Mouse (Mus musculus): ENCODE measurements around the gene Slc3a2.
A peak's percentile ranks its signal among the peaks of the same experiment; 100 is the strongest.
"Not testable (repeated sequence)": the region's sequence is repeated elsewhere in the genome, so short reads cannot be mapped to it uniquely, and the experiment has no call there.

The Slc3a2 gene

DNA sequence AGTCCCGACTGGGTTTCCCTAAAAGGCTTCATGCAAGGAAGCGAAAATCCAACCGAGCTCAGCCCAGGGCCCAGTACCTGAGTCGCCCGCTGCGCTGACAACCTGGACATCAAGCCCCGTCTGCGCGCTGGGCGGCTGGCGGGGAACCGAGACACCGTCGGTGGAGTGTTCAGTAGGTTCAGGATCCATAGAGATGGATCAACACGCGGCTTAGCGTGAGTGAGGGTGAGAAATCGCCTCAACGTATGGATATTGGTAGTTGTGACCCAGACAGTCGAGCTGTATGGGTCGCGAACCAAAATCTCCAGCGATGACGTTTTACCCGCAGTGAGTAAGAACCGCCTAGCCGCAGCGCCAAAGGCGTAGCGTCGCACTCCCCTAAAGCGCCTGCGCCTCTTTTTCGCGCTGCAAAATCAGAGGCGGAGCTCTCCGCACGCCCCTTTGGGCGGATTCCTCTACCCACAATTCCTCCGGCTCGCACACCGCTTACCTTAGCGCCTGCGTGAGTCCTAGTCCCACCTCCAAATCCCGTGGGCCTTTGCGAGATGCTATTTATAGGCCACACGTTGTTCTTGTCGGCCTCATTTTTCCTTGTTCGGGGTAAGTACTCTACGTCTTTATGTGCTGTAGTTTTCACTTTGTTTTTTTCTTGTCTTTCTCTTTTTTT, at the start of gene Slc3a2:
Gene Slc3a2 (minus strand): TSS at position 463 of the 667 bp plus-strand sequence.
- DNase-seq (ENCODE audit: low spot score): peak; percentile 94

DNA sequence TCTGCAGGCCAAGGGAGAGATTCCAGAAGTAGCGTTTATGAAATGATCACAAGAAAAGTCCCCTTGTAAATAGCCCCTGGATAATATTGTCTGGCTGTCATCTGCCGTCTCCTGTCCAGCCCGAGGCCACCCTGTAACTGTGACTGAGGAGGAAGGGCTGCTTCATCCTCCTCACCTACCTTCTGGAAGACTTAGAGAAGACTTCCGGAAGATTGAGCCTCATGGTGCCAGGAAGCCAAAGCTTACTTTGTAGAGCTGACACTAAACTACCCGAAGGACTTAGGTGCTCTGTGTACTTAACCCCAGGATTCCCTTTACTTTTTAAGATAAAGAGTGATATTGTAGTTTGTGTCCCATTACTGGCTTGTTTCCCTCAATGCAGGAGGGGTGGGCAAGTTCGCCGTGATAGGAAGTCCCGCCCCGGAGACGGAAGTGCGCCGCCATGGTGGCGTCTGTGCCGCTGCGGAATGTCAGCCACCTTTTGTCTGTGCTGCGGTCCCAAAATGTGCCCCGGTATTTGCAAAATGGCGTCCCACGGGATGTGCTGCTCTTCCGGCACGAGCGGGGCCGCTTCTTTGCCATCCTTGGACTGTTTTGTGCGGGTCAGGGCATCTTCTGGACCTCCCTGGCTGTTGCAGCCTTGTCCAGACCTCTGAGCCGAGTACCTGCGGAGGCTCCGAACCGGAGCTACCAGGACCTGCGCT, 47.5 kb upstream of the Slc3a2 start, which contains the start of gene Tmem223:
Gene Tmem223 (plus strand): TSS at position 430 of the 704 bp plus-strand sequence.
- DNase-seq (ENCODE audit: low spot score): peak; percentile 56

DNA sequence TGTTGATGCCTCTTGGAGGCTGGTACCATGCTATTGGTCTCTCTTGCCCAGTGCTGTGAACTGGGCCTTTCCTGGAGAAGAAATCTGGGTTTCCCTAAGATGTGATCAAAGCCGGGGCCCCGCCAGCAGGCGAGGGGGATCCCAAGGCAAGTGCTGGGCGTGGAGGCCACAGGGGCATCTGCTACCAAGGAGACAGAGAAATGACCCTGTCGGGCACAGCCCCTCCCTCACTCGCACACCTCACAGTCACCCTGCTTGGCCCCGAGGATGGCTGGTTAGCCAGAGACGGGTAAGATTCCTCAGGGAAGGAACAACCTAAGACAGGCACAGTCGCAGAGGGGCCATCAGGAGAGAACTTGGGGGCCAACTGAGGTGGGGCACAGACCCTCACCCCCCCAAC, 42.4 kb upstream of the Slc3a2 start:
- DNase-seq (ENCODE audit: low spot score): no peak

DNA sequence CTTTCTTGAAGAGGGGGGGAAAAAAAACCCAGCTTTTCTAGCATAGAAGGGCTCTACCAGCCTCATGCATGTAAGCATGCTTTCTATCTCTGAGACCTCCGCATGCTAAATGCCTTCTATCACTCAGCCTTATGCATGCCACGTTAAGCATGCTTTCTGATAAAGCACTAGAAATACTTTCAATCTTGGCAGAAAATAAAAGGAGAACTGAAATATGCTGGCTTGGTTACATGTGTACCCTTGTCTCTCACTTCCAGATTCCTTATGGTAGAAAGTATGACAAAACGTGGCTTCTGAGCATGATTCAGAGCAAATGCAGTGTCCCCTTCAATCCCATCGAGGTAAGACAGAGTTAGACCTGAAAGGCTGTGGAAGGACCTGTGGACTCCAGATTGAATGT, 40.1 kb upstream of the Slc3a2 start:
- no peak for DNase-seq (ENCODE audit: low spot score)

DNA sequence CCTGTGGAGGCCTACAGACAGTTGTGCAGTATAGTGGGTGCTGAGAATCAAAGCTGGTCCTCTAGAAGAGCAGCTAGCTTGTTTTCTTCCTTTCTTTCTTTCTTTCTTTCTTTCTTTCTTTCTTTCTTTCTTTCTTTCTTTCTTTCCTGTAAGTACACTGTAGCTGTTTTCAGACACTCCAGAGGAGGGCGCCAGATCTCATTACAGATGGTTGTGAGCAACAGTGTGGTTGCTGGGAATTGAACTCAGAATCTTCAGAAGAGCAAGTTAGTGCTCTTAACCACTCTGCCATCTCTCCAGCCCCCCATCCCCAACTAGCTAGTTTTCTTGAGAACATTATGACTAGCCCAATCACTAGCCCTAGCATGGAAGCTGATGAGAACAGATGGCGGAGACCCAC, 37.6 kb upstream of the Slc3a2 start:
- DNase-seq (ENCODE audit: low spot score): no peak

DNA sequence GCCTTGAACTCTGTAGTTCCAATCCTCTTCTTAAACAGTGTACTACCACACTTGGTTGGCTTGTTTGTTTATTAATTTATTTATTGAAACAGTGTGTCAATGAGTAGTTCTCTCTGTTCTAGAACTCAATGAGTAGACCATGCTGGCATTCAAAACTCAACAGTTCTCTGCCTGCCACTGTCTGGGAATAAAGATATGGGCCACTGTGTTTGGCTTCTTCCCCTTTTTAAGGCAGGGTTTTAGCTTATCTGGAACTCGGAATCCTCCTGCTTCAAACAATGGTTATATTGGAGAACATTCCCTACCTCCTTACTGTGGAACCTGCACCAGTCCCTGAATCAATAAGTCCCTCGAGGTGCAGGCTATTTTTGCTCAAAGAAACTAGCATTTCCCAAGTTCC, 35.7 kb upstream of the Slc3a2 start:
- DNase-seq (ENCODE audit: low spot score): no peak

DNA sequence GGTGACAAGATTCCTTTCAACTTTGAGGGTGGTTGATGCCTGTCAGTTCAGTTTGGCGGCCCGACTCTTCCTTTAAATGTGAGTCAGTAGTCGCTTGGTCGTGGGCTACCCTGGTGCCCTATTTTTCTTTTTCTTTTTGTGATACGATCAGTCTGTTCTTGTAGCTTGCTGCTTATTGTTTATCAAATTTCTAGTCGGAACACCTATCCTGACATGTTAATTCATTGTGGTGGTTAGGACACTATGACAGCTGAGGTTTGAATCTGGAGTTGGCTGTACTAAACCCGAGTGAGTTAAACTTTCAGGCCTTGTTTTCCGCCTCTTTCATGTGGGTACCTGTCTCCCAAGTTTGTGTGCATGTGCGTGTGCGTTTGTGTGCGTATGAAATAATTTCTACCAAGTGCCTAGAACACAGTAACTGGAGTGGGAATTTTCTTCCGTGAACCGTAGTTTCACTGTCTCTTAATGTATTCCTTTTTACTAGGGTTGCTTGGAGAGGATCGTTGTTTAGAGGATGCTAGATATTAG, 34.4 kb upstream of the Slc3a2 start:
- no peak for DNase-seq (ENCODE audit: low spot score)

DNA sequence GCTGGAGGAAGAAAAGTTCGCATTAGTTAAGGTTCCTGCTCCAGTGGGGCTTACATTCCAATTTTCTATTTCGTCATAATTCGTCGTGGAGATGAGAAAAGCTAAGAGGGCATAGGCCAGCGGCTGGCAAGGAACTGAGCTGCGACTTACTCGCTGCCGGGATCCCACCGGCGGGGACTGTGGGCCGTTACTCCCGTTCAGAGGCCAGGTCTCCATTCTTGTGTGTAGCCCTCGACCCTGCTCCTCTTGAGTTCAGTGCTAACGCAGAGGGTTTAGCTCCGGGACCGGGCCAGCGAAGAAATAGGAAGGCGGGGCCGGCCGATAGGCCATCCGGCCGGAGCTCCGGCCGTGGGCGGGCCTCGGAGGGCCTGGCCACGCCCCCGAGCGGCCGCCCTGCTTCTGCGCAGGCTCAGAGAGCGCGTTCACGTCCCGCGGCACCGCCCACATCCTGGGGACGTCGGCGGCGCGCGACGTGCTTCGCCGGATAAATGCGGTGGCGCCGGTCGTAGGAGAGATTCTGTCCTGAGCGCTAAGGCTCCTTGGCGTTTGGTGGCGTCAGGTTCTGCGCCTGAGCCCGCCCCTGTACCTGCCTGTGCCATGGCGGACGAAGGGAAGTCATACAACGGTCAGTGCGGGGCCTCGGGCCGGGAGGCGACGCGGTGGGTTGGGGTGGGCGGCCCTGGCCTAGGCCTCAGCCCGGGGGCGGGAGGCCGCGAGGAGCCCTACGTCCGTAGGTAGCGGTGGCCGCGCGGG, 33.6 kb upstream of the Slc3a2 start, which contains the start of gene Nxf1:
Gene Nxf1 (plus strand): TSS at position 439 of the 753 bp plus-strand sequence.
- peak; percentile 65 for DNase-seq (ENCODE audit: low spot score)

DNA sequence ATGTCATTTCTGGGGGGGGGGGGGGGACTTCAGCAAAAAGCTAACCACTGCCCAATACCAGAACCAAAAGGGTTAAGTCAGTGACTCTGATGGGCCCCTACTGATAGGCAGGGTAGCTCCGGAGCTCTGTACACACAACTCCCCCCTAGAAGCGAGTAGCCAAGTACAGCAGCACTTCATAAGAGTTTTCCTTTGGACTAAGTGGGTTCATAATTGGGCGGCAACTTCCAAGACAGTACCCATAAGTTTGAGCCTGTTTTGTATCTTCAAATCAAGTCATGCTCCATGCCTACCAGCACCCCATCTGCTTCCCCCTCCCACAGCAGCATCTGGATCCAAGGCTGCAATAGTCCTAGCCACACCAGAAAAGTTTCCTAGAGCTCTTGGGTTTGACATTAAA, 32.5 kb upstream of the Slc3a2 start:
- DNase-seq (ENCODE audit: low spot score): no peak

DNA sequence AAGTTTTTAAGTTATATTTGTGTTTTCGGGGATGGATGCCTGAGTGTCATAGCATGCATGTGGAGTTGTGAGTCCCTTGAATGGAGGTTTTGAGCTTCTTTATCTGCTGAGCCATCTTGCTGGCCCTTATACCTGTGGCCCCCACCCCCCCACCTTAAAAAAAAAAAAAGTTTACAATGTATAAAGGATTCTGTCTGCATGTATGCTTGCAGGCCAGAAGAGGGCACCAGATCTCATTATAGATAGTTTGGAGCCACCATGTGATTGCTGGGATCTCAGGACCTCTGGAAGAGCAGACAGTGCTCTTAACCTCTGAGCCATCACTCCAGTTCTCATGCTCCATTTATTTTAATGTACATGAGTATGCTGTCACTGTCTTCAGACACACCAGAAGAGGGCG, 24.2 kb upstream of the Slc3a2 start:
- no peak for DNase-seq (ENCODE audit: low spot score)

DNA sequence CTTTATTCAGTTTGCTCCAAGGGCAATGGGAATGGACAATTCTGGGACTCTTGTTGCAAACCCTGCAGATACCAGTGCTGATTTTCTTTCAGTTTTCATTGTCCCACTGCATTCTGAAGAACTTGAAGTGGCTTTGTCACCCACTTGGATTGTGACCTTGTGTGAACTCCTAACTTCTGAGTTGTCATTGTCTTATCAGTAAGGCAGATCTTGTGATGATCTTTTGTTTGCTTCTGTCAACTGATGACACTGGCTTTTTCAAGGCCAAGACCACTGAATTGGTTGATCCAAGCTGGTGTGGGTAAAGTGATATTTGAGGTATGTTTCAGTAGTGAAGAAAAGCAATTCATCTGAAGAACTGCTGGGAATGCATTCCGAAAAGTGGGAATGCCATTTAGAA, 22.2 kb upstream of the Slc3a2 start:
- no peak for DNase-seq (ENCODE audit: low spot score)

DNA sequence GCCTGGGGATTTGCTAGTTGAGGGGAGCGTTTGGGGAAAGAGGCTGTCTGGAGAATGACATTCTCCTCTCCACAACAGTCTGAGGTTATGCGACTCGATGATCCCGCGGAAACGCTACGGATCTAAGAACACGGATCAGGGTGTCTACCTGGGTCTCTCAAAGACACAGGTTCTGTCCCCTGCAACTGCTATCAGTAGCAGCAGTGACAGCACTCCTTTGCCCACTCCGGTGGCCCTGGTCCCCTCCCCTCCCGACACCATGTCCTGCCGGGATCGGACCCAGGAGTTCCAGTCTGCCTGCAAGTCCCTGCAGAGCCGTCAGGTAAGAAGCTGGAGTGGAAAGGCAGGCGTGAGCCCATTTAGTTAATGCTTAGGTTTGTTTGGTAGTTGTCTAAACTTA, 19.0 kb upstream of the Slc3a2 start:
- DNase-seq (ENCODE audit: low spot score): no peak

DNA sequence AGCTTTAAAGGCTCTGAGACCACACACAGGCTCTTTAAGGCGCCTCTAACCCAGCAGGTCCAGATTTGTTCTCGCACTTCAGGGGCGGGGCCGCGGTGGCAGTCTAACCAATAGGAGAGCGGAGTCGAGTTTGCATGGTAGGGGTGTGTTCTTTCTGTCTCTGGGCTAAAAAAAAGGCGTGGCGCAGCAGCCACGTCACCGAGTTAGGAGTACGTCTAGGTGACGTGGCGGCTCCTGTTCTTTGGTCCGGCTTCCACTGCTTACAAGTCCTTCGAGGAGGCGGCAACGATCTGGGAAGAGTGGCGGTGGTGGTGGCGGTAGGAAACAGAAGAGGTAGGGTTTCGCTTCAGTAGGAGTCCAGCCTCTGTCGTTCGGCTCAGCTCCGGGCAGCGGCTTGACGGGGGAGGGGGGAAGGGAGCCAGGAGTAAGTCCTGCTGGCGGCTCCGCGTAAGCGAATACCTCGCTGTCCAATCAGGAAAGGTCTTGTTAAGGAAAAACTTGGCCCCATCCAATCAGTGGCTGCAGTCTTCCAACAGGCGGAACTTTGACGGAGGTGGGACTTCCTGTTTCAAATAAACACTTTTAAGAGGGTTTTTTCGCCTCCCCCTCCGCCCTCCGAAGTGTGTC, 18.2 kb upstream of the Slc3a2 start, which contains the start of gene Stx5a:
Gene Stx5a (plus strand): TSS at position 171 of the 627 bp plus-strand sequence.
- DNase-seq (ENCODE audit: low spot score): peak; percentile 97

DNA sequence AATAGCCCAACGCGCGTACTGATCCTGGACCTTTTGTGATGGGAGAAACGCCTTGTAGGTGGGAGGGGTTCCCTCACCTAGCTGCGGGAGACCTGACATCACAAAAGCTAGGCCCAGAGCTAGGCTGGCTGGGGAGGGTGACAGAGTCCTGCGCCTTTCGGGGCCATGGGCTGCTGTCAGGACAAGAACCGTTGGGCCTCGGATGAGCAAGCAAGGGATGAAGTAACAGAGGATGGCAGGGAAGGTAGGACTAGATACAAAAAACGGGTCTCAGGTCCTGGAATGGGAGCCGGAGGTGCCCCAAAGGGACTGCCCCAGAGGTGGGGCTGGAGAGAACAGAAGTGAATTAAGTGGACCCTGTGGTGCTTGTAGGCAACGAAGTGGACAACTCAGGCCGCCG, 17.4 kb upstream of the Slc3a2 start, which contains the start of gene 1700092M07Rik:
Gene 1700092M07Rik (plus strand): TSS at position 116 of the 400 bp plus-strand sequence.
- DNase-seq (ENCODE audit: low spot score): no peak

DNA sequence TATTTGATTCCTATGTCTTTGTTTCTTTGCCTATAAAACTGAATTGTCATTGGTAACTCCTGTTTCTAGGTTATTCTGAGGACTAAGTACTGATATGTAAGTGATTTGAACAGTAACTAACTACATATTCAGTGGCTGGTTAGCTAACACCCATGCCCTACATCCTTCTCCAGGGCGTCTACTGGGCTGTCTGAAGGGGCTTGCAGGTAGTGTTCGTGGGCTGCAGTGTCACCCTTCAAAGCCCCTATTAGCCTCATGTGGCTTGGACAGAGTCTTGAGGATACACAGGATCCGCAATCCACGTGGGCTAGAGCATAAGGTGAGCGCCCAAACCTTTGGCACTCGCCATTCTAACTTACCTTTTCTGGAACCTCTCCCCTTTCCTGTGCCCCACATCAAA, 16.5 kb upstream of the Slc3a2 start:
- DNase-seq (ENCODE audit: low spot score): no peak

DNA sequence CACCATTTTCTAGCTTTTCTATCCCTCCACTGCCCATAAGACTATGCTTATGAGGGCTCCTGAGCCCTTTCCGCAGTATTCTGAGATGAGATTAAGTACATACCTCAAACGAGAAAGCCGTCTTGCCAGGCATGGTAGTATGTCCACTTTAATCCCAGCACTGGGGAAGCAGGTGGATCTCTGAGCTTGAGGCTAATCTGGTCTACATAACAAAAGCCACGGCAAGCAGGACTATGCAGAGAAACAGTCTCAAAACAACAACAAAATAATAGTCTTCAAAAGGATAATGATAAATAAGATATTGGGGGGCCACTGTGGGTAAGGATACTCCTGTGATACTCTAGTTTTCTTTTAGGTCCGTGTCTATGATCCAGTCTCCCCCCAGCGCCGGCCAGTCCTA, 15.7 kb upstream of the Slc3a2 start:
- no peak for DNase-seq (ENCODE audit: low spot score)

DNA sequence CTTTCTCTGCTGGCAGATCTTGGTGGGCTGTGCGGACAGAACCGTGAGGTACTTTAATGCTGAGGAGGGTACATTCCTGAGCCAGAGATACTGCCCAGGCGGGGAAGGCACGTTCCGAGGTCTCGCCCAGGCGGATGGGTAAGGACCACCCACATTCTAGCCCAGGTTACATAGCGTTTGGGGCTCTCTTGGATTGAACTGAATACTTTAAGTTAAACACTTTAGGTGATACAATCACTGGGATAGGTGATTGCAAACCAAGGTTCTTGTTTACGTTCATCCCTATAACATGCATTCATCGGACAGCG, 12.9 kb upstream of the Slc3a2 start:
- DNase-seq (ENCODE audit: low spot score): no peak

DNA sequence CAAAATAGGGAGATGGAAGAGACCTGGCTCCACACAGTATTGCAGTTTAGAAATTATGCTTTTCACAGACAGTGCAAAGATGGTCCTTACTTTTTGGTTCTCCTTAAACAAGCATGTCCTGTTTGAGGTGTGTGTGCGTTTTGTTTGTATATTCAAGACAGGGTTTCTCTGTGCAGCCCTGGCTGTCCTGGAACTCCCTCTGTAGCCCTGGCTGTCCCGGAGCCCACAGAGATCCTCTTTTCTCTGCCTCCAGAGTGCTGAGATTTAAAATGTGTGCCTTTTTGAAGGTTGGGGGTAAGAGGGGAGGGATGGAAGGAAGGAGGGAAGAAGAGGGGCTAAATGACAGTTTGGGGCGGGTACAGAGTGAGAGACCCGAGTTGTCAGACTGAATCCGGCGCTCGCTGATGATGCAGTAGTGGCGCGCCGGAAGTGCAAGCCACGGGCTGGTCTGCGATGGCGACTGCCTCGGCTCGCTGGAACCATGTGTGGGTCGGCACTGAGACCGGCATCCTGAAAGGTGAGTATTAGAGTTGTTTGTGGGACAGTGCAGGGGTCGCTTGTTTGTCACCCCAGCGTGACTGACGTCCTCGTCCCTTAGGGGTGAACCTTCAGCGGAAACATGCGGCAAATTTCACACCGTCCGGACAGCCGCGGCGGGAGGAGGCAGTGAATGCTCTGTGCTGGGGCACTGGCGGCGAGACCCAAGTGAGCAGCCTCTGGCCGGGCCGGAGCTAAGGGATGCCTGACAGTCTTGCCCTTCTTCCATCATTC, 12.4 kb upstream of the Slc3a2 start, which contains the start of gene Wdr74:
Gene Wdr74 (plus strand): TSS at position 439 of the 771 bp plus-strand sequence.
- DNase-seq (ENCODE audit: low spot score): peak; percentile 78

DNA sequence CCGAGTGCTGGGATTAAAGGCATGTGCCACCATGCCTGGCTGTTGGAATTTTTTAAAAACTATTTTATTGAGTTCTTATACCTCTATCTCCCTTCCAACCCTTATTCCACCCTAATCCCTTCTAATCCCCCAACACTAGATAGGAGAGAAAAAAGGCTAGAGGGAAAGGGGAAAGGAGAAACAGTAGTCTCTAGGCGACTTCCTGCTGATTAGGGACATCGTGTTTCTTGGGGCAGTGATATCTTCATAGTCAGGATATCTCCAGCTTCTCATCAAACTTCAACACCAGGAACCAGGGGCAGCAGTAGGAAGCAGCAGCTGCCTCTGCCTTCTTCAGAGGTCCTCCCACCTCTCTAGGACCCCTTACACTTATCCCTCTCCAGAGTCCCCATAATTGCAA, 11.2 kb upstream of the Slc3a2 start:
- DNase-seq (ENCODE audit: low spot score): no peak

DNA sequence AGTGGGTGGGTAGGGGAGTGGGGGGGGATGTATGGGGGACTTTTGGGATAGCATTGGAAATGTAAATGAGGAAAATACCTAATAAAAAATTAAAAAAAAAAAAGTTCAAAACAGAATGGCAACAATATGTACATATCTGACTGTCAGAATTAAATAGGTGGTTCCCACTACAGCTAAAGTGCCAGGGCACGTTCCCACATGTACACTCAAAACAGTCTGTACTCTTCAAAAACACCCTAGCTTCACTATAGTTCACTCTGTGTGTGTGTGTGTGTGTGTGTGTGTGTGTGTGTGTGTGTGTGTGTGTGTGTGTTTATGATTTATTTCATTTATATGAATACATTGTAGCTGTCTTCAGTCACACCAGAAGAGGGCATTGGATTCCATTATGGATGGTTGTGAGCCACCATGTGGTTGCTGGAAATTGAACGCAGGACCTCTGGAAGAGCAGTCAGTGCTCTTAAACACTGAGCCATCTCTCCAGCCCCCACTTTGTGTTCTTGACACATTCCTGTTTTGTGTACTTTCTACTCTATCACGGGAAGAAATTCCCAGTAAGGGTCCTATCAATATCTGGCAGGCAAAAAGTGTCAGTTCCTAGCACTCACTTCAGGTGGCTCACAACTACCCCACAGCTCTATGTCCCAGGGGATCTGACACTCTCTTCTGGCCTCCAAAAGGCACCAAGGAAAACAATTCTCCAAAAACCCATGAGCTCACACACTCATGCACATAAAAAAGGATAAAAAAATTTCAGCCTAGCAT, 5.3 kb upstream of the Slc3a2 start:
- not testable (repeated sequence) for DNase-seq (ENCODE audit: low spot score)

Measured in layer of hippocampus, adult 9-10 months (tissue).